Mouse (Mus musculus): ENCODE results near the gene Auts2. TPM values are rescaled to one million over a fixed set of nuclear protein-coding genes. Genes with fewer than 3 reads are reported as not detected.

Gene Auts2
- polyA plus RNA-seq, 1 experiment from 2014 or later, result 82.5 TPM

GRCm38 (mm10) chr5:131729456-131729855, 813.7 kb downstream of the Auts2 start:
- Histone ChIP-seq H3K4me1 (ENCODE audit: control insufficient read depth, insufficient read depth, low read length) (peaks cover 5% of the 10 kb centered on the region; the same call in 1 of the 2 replicates), H3K9me3 (ENCODE audit: control insufficient read depth, low read length) (no peaks in the 10 kb centered on the region), H3K36me3 (ENCODE audit: control insufficient read depth, insufficient read depth, low read length) (no peaks in the 10 kb centered on the region), H3K27ac (ENCODE audit: low read depth, low read length) (no peak overlapping the region), H3K27me3 (ENCODE audit: control insufficient read depth, insufficient read depth, low read length) (no peaks in the 10 kb centered on the region), H3K4me3 (ENCODE audit: low read depth, low read length) (no peak overlapping the region), H3K4me2 (ENCODE audit: low read depth, low read length) (no peak overlapping the region), H3K9ac (replicated peaks; ENCODE audit: low read depth, low read length) (no peak overlapping the region)
- 87% methylated on average over 4 of the region's 4 CpGs for WGBS
- ATAC-seq (ENCODE audit: low read depth), result no peak

GRCm38 (mm10) chr5:131727909-131728308, 815.2 kb downstream of the Auts2 start:
- Histone ChIP-seq H3K4me2 (ENCODE audit: low read depth, low read length) (no peak overlapping the region), H3K9me3 (ENCODE audit: control insufficient read depth, low read length) (no peaks in the 10 kb centered on the region), H3K27ac (ENCODE audit: low read depth, low read length) (no peak overlapping the region), H3K4me1 (ENCODE audit: control insufficient read depth, insufficient read depth, low read length) (peaks cover 5% of the 10 kb centered on the region), H3K4me3 (ENCODE audit: low read depth, low read length) (no peak overlapping the region), H3K27me3 (ENCODE audit: control insufficient read depth, insufficient read depth, low read length) (no peaks in the 10 kb centered on the region), H3K36me3 (ENCODE audit: control insufficient read depth, insufficient read depth, low read length) (no peaks in the 10 kb centered on the region), H3K9ac (replicated peaks; ENCODE audit: low read depth, low read length) (no peak overlapping the region)
- 81% methylated on average over 4 of the region's 4 CpGs for WGBS
- ATAC-seq (ENCODE audit: low read depth), result no peak

- H3K4me1 ChIP-seq (ENCODE audit: control insufficient read depth, insufficient read depth, low read length), result peaks cover 18% of the 10 kb centered on the region
- H3K9ac ChIP-seq (replicated peaks; ENCODE audit: low read depth, low read length), result no peak overlapping the region
- no peak overlapping the region for H3K4me3 ChIP-seq (ENCODE audit: low read depth, low read length)
- H3K9me3 ChIP-seq (ENCODE audit: control insufficient read depth, low read length), result no peaks in the 10 kb centered on the region
- no peak overlapping the region for H3K27ac ChIP-seq (ENCODE audit: low read depth, low read length)
- no peaks in the 10 kb centered on the region for H3K27me3 ChIP-seq (ENCODE audit: control insufficient read depth, insufficient read depth, low read length)
- 93% methylated on average over 1 of the region's 1 CpGs for WGBS
- no peak overlapping the region for H3K4me2 ChIP-seq (ENCODE audit: low read depth, low read length)
- H3K36me3 ChIP-seq (ENCODE audit: control insufficient read depth, insufficient read depth, low read length), result no peaks in the 10 kb centered on the region
- ATAC-seq (ENCODE audit: low read depth), result no peak
Observed at GRCm38 (mm10) chr5:131724508-131724907, 818.6 kb downstream of the Auts2 start.

GRCm38 (mm10) chr5:131722791-131723190, 820.4 kb downstream of the Auts2 start:
- WGBS, result 13% methylated on average over 6 of the region's 6 CpGs
- peak; percentile 55; the same call in 1 of the 2 replicates for ATAC-seq (ENCODE audit: low read depth)
- Histone ChIP-seq H3K27ac (ENCODE audit: low read depth, low read length) (no peak overlapping the region), H3K4me1 (ENCODE audit: control insufficient read depth, insufficient read depth, low read length) (peaks cover 33% of the 10 kb centered on the region), H3K9ac (replicated peaks; ENCODE audit: low read depth, low read length) (no peak overlapping the region), H3K9me3 (ENCODE audit: control insufficient read depth, low read length) (no peaks in the 10 kb centered on the region), H3K36me3 (ENCODE audit: control insufficient read depth, insufficient read depth, low read length) (no peaks in the 10 kb centered on the region), H3K4me2 (ENCODE audit: low read depth, low read length) (0 out of 2 replicates have a peak overlapping the region, but pooled peaks have one; percentile 8), H3K27me3 (ENCODE audit: control insufficient read depth, insufficient read depth, low read length) (no peaks in the 10 kb centered on the region), H3K4me3 (ENCODE audit: low read depth, low read length) (no peak overlapping the region)

GRCm38 (mm10) chr5:131722361-131722760, 820.8 kb downstream of the Auts2 start:
- no peaks in the 10 kb centered on the region for H3K27me3 ChIP-seq (ENCODE audit: control insufficient read depth, insufficient read depth, low read length)
- H3K4me3 ChIP-seq (ENCODE audit: low read depth, low read length), result no peak overlapping the region
- ATAC-seq (ENCODE audit: low read depth), result no peak
- WGBS, result 8% methylated on average over 4 of the region's 4 CpGs
- 0 out of 2 replicates have a peak overlapping the region, but pooled peaks have one; percentile 8 for H3K4me2 ChIP-seq (ENCODE audit: low read depth, low read length)
- H3K9me3 ChIP-seq (ENCODE audit: control insufficient read depth, low read length), result no peaks in the 10 kb centered on the region
- H3K27ac ChIP-seq (ENCODE audit: low read depth, low read length), result 0 out of 2 replicates have a peak overlapping the region, but pooled peaks have one; percentile 39
- H3K9ac ChIP-seq (replicated peaks; ENCODE audit: low read depth, low read length), result no peak overlapping the region
- peaks cover 36% of the 10 kb centered on the region for H3K4me1 ChIP-seq (ENCODE audit: control insufficient read depth, insufficient read depth, low read length)
- H3K36me3 ChIP-seq (ENCODE audit: control insufficient read depth, insufficient read depth, low read length), result no peaks in the 10 kb centered on the region

GRCm38 (mm10) chr5:131718013-131718412, 825.1 kb downstream of the Auts2 start:
- H3K27ac ChIP-seq (ENCODE audit: low read depth, low read length), result peak overlapping the region; percentile 57; the same call in 1 of the 2 replicates
- H3K36me3 ChIP-seq (ENCODE audit: control insufficient read depth, insufficient read depth, low read length), result no peaks in the 10 kb centered on the region
- no peak overlapping the region for H3K4me2 ChIP-seq (ENCODE audit: low read depth, low read length)
- H3K27me3 ChIP-seq (ENCODE audit: control insufficient read depth, insufficient read depth, low read length), result no peaks in the 10 kb centered on the region
- H3K9ac ChIP-seq (replicated peaks; ENCODE audit: low read depth, low read length), result no peak overlapping the region
- H3K4me1 ChIP-seq (ENCODE audit: control insufficient read depth, insufficient read depth, low read length), result peaks cover 46% of the 10 kb centered on the region
- H3K9me3 ChIP-seq (ENCODE audit: control insufficient read depth, low read length), result no peaks in the 10 kb centered on the region
- 23% methylated on average over 13 of the region's 13 CpGs for WGBS
- ATAC-seq (ENCODE audit: low read depth), result peak; percentile 41
- no peak overlapping the region for H3K4me3 ChIP-seq (ENCODE audit: low read depth, low read length)

- no peaks in the 10 kb centered on the region for H3K27me3 ChIP-seq (ENCODE audit: control insufficient read depth, insufficient read depth, low read length)
- WGBS, result 28% methylated on average over 19 of the region's 19 CpGs
- H3K4me2 ChIP-seq (ENCODE audit: low read depth, low read length), result no peak overlapping the region
- peak overlapping the region; percentile 66 for H3K27ac ChIP-seq (ENCODE audit: low read depth, low read length)
- H3K9me3 ChIP-seq (ENCODE audit: control insufficient read depth, low read length), result no peaks in the 10 kb centered on the region
- no peaks in the 10 kb centered on the region for H3K36me3 ChIP-seq (ENCODE audit: control insufficient read depth, insufficient read depth, low read length)
- no peak overlapping the region for H3K4me3 ChIP-seq (ENCODE audit: low read depth, low read length)
- ATAC-seq (ENCODE audit: low read depth), result peak; percentile 85
- H3K4me1 ChIP-seq (ENCODE audit: control insufficient read depth, insufficient read depth, low read length), result peaks cover 40% of the 10 kb centered on the region
- no peak overlapping the region for H3K9ac ChIP-seq (replicated peaks; ENCODE audit: low read depth, low read length)
Observed at GRCm38 (mm10) chr5:131717359-131717965, 825.7 kb downstream of the Auts2 start.

GRCm38 (mm10) chr5:131714979-131715378, 828.2 kb downstream of the Auts2 start:
- H3K27ac ChIP-seq (ENCODE audit: low read depth, low read length), result no peak overlapping the region
- peaks cover 33% of the 10 kb centered on the region for H3K4me1 ChIP-seq (ENCODE audit: control insufficient read depth, insufficient read depth, low read length)
- H3K36me3 ChIP-seq (ENCODE audit: control insufficient read depth, insufficient read depth, low read length), result no peaks in the 10 kb centered on the region
- WGBS, result 87% methylated on average over 5 of the region's 5 CpGs
- no peak for ATAC-seq (ENCODE audit: low read depth)
- no peak overlapping the region for H3K4me2 ChIP-seq (ENCODE audit: low read depth, low read length)
- H3K9ac ChIP-seq (replicated peaks; ENCODE audit: low read depth, low read length), result no peak overlapping the region
- H3K27me3 ChIP-seq (ENCODE audit: control insufficient read depth, insufficient read depth, low read length), result no peaks in the 10 kb centered on the region
- no peak overlapping the region for H3K4me3 ChIP-seq (ENCODE audit: low read depth, low read length)
- H3K9me3 ChIP-seq (ENCODE audit: control insufficient read depth, low read length), result no peaks in the 10 kb centered on the region

GRCm38 (mm10) chr5:131712441-131712840, 830.7 kb downstream of the Auts2 start:
- no peak for ATAC-seq (ENCODE audit: low read depth)
- Histone ChIP-seq H3K9ac (replicated peaks; ENCODE audit: low read depth, low read length) (no peak overlapping the region), H3K4me1 (ENCODE audit: control insufficient read depth, insufficient read depth, low read length) (peaks cover 14% of the 10 kb centered on the region), H3K27ac (ENCODE audit: low read depth, low read length) (no peak overlapping the region), H3K4me2 (ENCODE audit: low read depth, low read length) (no peak overlapping the region), H3K9me3 (ENCODE audit: control insufficient read depth, low read length) (no peaks in the 10 kb centered on the region), H3K4me3 (ENCODE audit: low read depth, low read length) (no peak overlapping the region), H3K36me3 (ENCODE audit: control insufficient read depth, insufficient read depth, low read length) (no peaks in the 10 kb centered on the region), H3K27me3 (ENCODE audit: control insufficient read depth, insufficient read depth, low read length) (no peaks in the 10 kb centered on the region)
- 89% methylated on average over 2 of the region's 2 CpGs for WGBS

Measured in neural tube, embryonic 14.5 days (tissue).